Mouse (Mus musculus) spleen, adult 2 months (tissue): ENCODE measurements at regions not wholly inside any gene's neighbourhood (a gene's known extent, or its start where the extent isn't known, plus 50 kb on each side); places are given as distances from the start of the nearest gene placed in this dataset.

Source experiments
- DNase-seq, 2 experiments: peaks; one replicate each; pipeline versions ENCODE4 v3.0.0 to v3.0.0-alpha.2; 2012 to 2021; ENCODE audit warnings: low spot score in 2 of 2, low read depth in 1 of 2
- H3K27ac ChIP-seq: fragments of 200-500 bp; 2 replicates; pipeline ENCODE4 v1.5.1; 2012; ENCODE audit warnings: low read length, inconsistent platforms; ENCODE audit not compliant: insufficient read depth
- H3K27me3 ChIP-seq: fragments of 200-500 bp; 2 replicates; pipeline ENCODE4 v1.6.1; 2012; ENCODE audit warnings: mild to moderate bottlenecking, moderate library complexity, low read length, inconsistent platforms; ENCODE audit not compliant: control insufficient read depth, insufficient read depth
- H3K36me3 ChIP-seq: fragments of 200-500 bp; 2 replicates; pipeline ENCODE4 v1.6.1; 2012; ENCODE audit warnings: mild to moderate bottlenecking, low read length, inconsistent platforms; ENCODE audit not compliant: control insufficient read depth, insufficient read depth
- H3K4me1 ChIP-seq: fragments of 200-500 bp; 2 replicates; pipeline ENCODE4 v1.6.1; 2011; ENCODE audit warnings: inconsistent platforms; ENCODE audit not compliant: control insufficient read depth, insufficient read depth, insufficient read length
- H3K4me3 ChIP-seq: fragments of 200-500 bp; 2 replicates; pipeline ENCODE4 v1.5.1; 2011; ENCODE audit warnings: mild to moderate bottlenecking, inconsistent platforms; ENCODE audit not compliant: insufficient read depth, insufficient read length; ENCODE audit errors: extremely low read depth
- CTCF ChIP-seq: fragments of 200-500 bp; IDR thresholded peaks from 2 replicates; pipeline ENCODE4 v1.5.1; 2011; ENCODE audit warnings: mild to moderate bottlenecking, inconsistent platforms; ENCODE audit not compliant: insufficient read depth, insufficient read length, insufficient replicate concordance; ENCODE audit errors: extremely low read depth
- POLR2A ChIP-seq: fragments of 200-500 bp; IDR thresholded peaks from 2 replicates; pipeline ENCODE4 v1.6.1; 2011; ENCODE audit warnings: low read depth, low read length, inconsistent platforms
- WGBS: fragments of 180-500 bp; shearing (Covaris S2); methylation state at CpG from one replicate; pipeline ENCODE4 v1.1.7; 2018; 5-methylcytosine and 5-hydroxymethylcytosine counted together

GRCm38 (mm10) chr11:113129192-113129591, 347.2 kb downstream of the Sox9 start:
- H3K36me3 ChIP-seq = no peaks in the 10 kb centered on the region
- DNase-seq = no peak
- TF ChIP-seq POLR2A (no peak), CTCF (no peak)
- H3K4me1 ChIP-seq = no peaks in the 10 kb centered on the region
- H3K4me3 ChIP-seq = no peak overlapping the region
- no peaks in the 10 kb centered on the region for H3K27me3 ChIP-seq
- H3K27ac ChIP-seq = no peak overlapping the region
- 79% methylated on average over 5 of the region's 5 CpGs for WGBS

GRCm38 (mm10) chr11:113129975-113130374, 348.0 kb downstream of the Sox9 start:
- Histone ChIP-seq H3K27ac (no peak overlapping the region), H3K36me3 (no peaks in the 10 kb centered on the region), H3K4me1 (no peaks in the 10 kb centered on the region), H3K4me3 (no peak overlapping the region), H3K27me3 (no peaks in the 10 kb centered on the region)
- no peak for DNase-seq
- TF ChIP-seq CTCF (no peak), POLR2A (no peak)
- 92% methylated on average over 7 of the region's 7 CpGs for WGBS

- no peak for DNase-seq
- Histone ChIP-seq H3K27ac (no peak overlapping the region), H3K4me1 (no peaks in the 10 kb centered on the region), H3K4me3 (no peak overlapping the region), H3K36me3 (no peaks in the 10 kb centered on the region), H3K27me3 (no peaks in the 10 kb centered on the region)
- no peak for TF ChIP-seq POLR2A
- no peak for TF ChIP-seq CTCF
- 91% methylated on average over 23 of the region's 23 CpGs for WGBS
Observed at GRCm38 (mm10) chr11:113132078-113133064, 350.3 kb downstream of the Sox9 start.

GRCm38 (mm10) chr11:113133407-113133806, 351.4 kb downstream of the Sox9 start:
- no peak overlapping the region for H3K27ac ChIP-seq
- WGBS = 83% methylated on average over 4 of the region's 4 CpGs
- H3K27me3 ChIP-seq = no peaks in the 10 kb centered on the region
- TF ChIP-seq POLR2A (no peak), CTCF (no peak)
- H3K4me3 ChIP-seq = no peak overlapping the region
- no peaks in the 10 kb centered on the region for H3K4me1 ChIP-seq
- H3K36me3 ChIP-seq = no peaks in the 10 kb centered on the region
- no peak for DNase-seq

- H3K4me1 ChIP-seq = no peaks in the 10 kb centered on the region
- H3K4me3 ChIP-seq = no peak overlapping the region
- TF ChIP-seq POLR2A (no peak), CTCF (no peak)
- H3K36me3 ChIP-seq = no peaks in the 10 kb centered on the region
- no peak overlapping the region for H3K27ac ChIP-seq
- H3K27me3 ChIP-seq = no peaks in the 10 kb centered on the region
- no peak for DNase-seq
- 62% methylated on average over 5 of the region's 5 CpGs for WGBS
Observed at GRCm38 (mm10) chr11:113135261-113135660, 353.2 kb downstream of the Sox9 start.

- WGBS = 93% methylated on average over 5 of the region's 5 CpGs
- no peaks in the 10 kb centered on the region for H3K4me1 ChIP-seq
- no peak overlapping the region for H3K4me3 ChIP-seq
- DNase-seq = no peak
- no peak overlapping the region for H3K27ac ChIP-seq
- H3K36me3 ChIP-seq = no peaks in the 10 kb centered on the region
- no peak for TF ChIP-seq POLR2A
- TF ChIP-seq CTCF = no peak
- H3K27me3 ChIP-seq = no peaks in the 10 kb centered on the region
Observed at GRCm38 (mm10) chr11:113138462-113138861, 356.4 kb downstream of the Sox9 start.

GRCm38 (mm10) chr11:113140595-113140994, 358.6 kb downstream of the Sox9 start:
- H3K4me1 ChIP-seq = no peaks in the 10 kb centered on the region
- TF ChIP-seq CTCF = no peak
- no peak for TF ChIP-seq POLR2A
- no peaks in the 10 kb centered on the region for H3K27me3 ChIP-seq
- no peak for DNase-seq
- H3K27ac ChIP-seq = no peak overlapping the region
- WGBS = 86% methylated on average over 9 of the region's 9 CpGs
- no peak overlapping the region for H3K4me3 ChIP-seq
- no peaks in the 10 kb centered on the region for H3K36me3 ChIP-seq
